Mouse (Mus musculus) neural tube, embryonic 14.5 days (tissue): ENCODE results near the gene Apba1. TPM values are rescaled to one million over a fixed set of nuclear protein-coding genes. Genes with fewer than 3 reads are reported as not detected.
A peak's percentile ranks its signal among the peaks of the same experiment; 100 is the strongest.

Source experiments
- ATAC-seq: fragments of 200-750 bp; cut with Nextera tagmentation; 2 replicates; pipeline ENCODE4 v1.8.0; 2017; ENCODE audit warnings: low read depth, mild to moderate bottlenecking, moderate TSS enrichment, moderate library complexity
- H3K27ac ChIP-seq: fragments of 300-500 bp; sonication (generic); 2 replicates; pipeline ENCODE4 v1.5.1; 2014; ENCODE audit warnings: low read depth, mild to moderate bottlenecking, control low read depth, low read length, moderate library complexity, mixed read lengths
- H3K27me3 ChIP-seq: fragments of 300-500 bp; sonication (generic); 2 replicates; pipeline ENCODE4 v1.6.1; 2014; ENCODE audit warnings: low read length; ENCODE audit not compliant: control insufficient read depth, insufficient read depth
- H3K36me3 ChIP-seq: fragments of 300-500 bp; sonication (generic); 2 replicates; pipeline ENCODE4 v1.6.1; 2014; ENCODE audit warnings: low read length, mixed read lengths; ENCODE audit not compliant: control insufficient read depth, insufficient read depth
- H3K4me1 ChIP-seq: fragments of 300-500 bp; sonication (generic); 2 replicates; pipeline ENCODE4 v1.6.1; 2014; ENCODE audit warnings: low read length; ENCODE audit not compliant: control insufficient read depth, insufficient read depth
- H3K4me2 ChIP-seq: fragments of 300-500 bp; sonication (generic); 2 replicates; pipeline ENCODE4 v1.6.1; 2014; ENCODE audit warnings: mild to moderate bottlenecking, low read depth, low read length, control low read depth
- H3K4me3 ChIP-seq: fragments of 300-500 bp; sonication (generic); 2 replicates; pipeline ENCODE4 v1.5.1; 2014; ENCODE audit warnings: low read depth, low read length, control low read depth, mixed read lengths
- H3K9ac ChIP-seq: fragments of 300-500 bp; sonication (generic); replicated peaks from 2 replicates; pipeline ENCODE4 v1.6.1; 2014; ENCODE audit warnings: low read depth, mild to moderate bottlenecking, control low read depth, low read length, mixed read lengths
- H3K9me3 ChIP-seq: fragments of 300-500 bp; sonication (generic); 2 replicates; pipeline ENCODE4 v1.6.1; 2016; ENCODE audit warnings: low read length; ENCODE audit not compliant: control insufficient read depth
- WGBS: fragments of 180-500 bp; shearing (Covaris S2); extraction: QIAGEN DNeasy Blood & Tissue Kit; methylation state at CpG from one replicate; pipeline ENCODE4 v1.1.7; 2014; 5-methylcytosine and 5-hydroxymethylcytosine counted together
- polyA plus RNA-seq: library from polyadenylated mRNA; unstranded; fragments of >200 nt; fragmentation: Nextera tagmentation; extraction: Ambion mirVana; gene quantifications from 2 replicates; pipeline ENCODE4 v1.2.1, GENCODE M21; 2014

The Apba1 gene
- polyA plus RNA-seq, 1 experiment from 2014 or later, result 15.8 TPM

- ATAC-seq, result peak; percentile 78
- Histone ChIP-seq H3K36me3 (no peaks in the 10 kb centered on the region), H3K27ac (peak overlapping the region; percentile 52; the same call in 1 of the 2 replicates), H3K4me2 (peak overlapping the region; percentile 9; the same call in 1 of the 2 replicates), H3K4me1 (peaks cover 16% of the 10 kb centered on the region), H3K4me3 (no peak overlapping the region), H3K9me3 (no peaks in the 10 kb centered on the region), H3K27me3 (no peaks in the 10 kb centered on the region), H3K9ac (no peak overlapping the region)
- WGBS, result 24% methylated on average over 10 of the region's 10 CpGs
These were observed 12.1 kb downstream of the Apba1 start for GRCm38 (mm10) chr19:23770494-23771423.

GRCm38 (mm10) chr19:23771971-23772370, 13.3 kb downstream of the Apba1 start:
- Histone ChIP-seq H3K4me3 (no peak overlapping the region), H3K27me3 (no peaks in the 10 kb centered on the region), H3K9ac (no peak overlapping the region), H3K4me2 (no peak overlapping the region), H3K9me3 (no peaks in the 10 kb centered on the region), H3K36me3 (no peaks in the 10 kb centered on the region), H3K27ac (no peak overlapping the region), H3K4me1 (peaks cover 16% of the 10 kb centered on the region)
- no peak for ATAC-seq
- WGBS, result 69% methylated on average over 7 of the region's 7 CpGs

GRCm38 (mm10) chr19:23775356-23775755, 16.7 kb downstream of the Apba1 start:
- H3K36me3 ChIP-seq, result no peaks in the 10 kb centered on the region
- H3K9ac ChIP-seq, result no peak overlapping the region
- no peaks in the 10 kb centered on the region for H3K27me3 ChIP-seq
- ATAC-seq, result no peak
- H3K4me1 ChIP-seq, result peaks cover 10% of the 10 kb centered on the region
- H3K4me2 ChIP-seq, result no peak overlapping the region
- no peak overlapping the region for H3K4me3 ChIP-seq
- H3K9me3 ChIP-seq, result no peaks in the 10 kb centered on the region
- WGBS, result 71% methylated on average over 6 of the region's 6 CpGs
- no peak overlapping the region for H3K27ac ChIP-seq

DNA sequence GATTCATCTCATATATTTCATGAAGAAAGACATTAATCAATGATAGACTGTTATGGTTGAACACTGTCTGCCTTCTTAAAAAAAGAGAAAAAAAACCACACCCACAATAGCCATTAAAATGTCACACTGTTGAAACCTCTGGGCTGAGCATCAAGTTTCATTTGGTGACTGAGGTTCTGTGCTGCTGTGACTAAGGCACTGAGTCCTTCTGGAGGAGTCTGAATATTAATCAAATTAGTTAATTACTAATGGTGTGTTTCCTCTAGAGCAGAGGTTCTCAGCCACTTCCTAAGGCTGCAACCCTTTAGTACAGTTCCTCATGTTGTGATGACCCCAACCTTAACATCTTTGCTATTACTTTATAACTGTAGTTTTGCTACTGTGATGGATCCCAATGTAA, 20.4 kb downstream of the Apba1 start:
- Histone ChIP-seq H3K27ac (no peak overlapping the region), H3K4me1 (0 out of 2 replicates have a peak, but pooled peaks cover 3% of the 10 kb centered on the region), H3K4me2 (no peak overlapping the region), H3K9ac (no peak overlapping the region), H3K36me3 (no peaks in the 10 kb centered on the region), H3K9me3 (no peaks in the 10 kb centered on the region), H3K4me3 (no peak overlapping the region), H3K27me3 (no peaks in the 10 kb centered on the region)
- ATAC-seq, result no peak

GRCm38 (mm10) chr19:23780105-23780504, 21.4 kb downstream of the Apba1 start:
- Histone ChIP-seq H3K9ac (no peak overlapping the region), H3K4me1 (0 out of 2 replicates have a peak, but pooled peaks cover 3% of the 10 kb centered on the region), H3K27me3 (no peaks in the 10 kb centered on the region), H3K4me2 (no peak overlapping the region), H3K9me3 (no peaks in the 10 kb centered on the region), H3K4me3 (no peak overlapping the region), H3K27ac (no peak overlapping the region), H3K36me3 (no peaks in the 10 kb centered on the region)
- WGBS, result 87% methylated on average over 4 of the region's 4 CpGs
- no peak for ATAC-seq

- WGBS, result 8% methylated on average over 9 of the region's 9 CpGs
- Histone ChIP-seq H3K4me3 (no peak overlapping the region), H3K27ac (no peak overlapping the region), H3K4me1 (0 out of 2 replicates have a peak, but pooled peaks cover 3% of the 10 kb centered on the region), H3K27me3 (no peaks in the 10 kb centered on the region), H3K9me3 (no peaks in the 10 kb centered on the region), H3K9ac (no peak overlapping the region), H3K36me3 (no peaks in the 10 kb centered on the region), H3K4me2 (no peak overlapping the region)
- peak; percentile 66 for ATAC-seq
These were observed 23.3 kb downstream of the Apba1 start for GRCm38 (mm10) chr19:23781968-23782367.

DNA sequence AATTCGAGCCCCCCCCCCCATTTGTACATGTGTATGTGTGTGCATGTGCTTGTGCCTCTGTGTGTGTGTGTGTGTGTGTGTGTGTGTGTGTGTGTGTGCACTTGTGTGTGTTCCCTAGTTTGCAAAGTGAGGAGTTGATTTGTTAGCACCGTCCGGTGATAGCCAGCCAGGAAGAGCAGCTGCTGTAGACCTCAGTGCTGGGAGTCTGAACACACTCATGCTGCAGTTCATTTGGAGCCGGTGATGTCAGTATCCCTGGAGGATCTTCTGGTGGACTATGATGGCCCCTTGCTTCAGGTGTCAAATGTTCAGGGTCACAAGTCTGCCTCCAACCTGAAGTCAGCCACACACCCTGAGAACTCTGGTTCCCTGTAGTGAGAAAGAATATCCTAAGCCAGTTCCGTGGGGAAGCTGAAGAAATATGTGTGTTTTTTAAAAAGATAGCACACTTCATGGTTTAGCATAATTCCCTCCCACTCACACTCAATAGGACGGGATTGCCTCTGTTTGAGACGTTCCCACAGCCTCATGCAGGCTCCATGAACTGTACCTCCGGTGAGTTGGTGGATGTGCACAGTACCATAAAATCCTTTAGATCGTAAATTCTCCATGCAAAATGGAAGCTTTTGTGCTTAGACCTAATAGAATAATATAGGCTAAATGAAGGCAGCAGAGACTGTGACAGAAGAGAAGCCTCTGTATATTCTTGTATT, 29.9 kb downstream of the Apba1 start:
- Histone ChIP-seq H3K4me1 (peaks cover 9% of the 10 kb centered on the region; the same call in 1 of the 2 replicates), H3K27ac (no peak overlapping the region), H3K27me3 (no peaks in the 10 kb centered on the region), H3K36me3 (no peaks in the 10 kb centered on the region), H3K4me2 (no peak overlapping the region), H3K4me3 (no peak overlapping the region), H3K9me3 (no peaks in the 10 kb centered on the region), H3K9ac (no peak overlapping the region)
- WGBS, result 30% methylated on average over 9 of the region's 9 CpGs
- ATAC-seq, result peak; percentile 19; the same call in 1 of the 2 replicates

- 78% methylated on average over 6 of the region's 6 CpGs for WGBS
- Histone ChIP-seq H3K4me1 (peaks cover 17% of the 10 kb centered on the region; the same call in 1 of the 2 replicates), H3K4me2 (no peak overlapping the region), H3K27ac (no peak overlapping the region), H3K9ac (no peak overlapping the region), H3K9me3 (no peaks in the 10 kb centered on the region), H3K4me3 (no peak overlapping the region), H3K27me3 (no peaks in the 10 kb centered on the region), H3K36me3 (no peaks in the 10 kb centered on the region)
- ATAC-seq, result no peak
These were observed 33.0 kb downstream of the Apba1 start for GRCm38 (mm10) chr19:23791704-23792103.

- no peak overlapping the region for H3K27ac ChIP-seq
- H3K4me1 ChIP-seq, result peaks cover 17% of the 10 kb centered on the region; the same call in 1 of the 2 replicates
- no peak overlapping the region for H3K4me3 ChIP-seq
- ATAC-seq, result no peak
- no peaks in the 10 kb centered on the region for H3K9me3 ChIP-seq
- 84% methylated on average over 6 of the region's 6 CpGs for WGBS
- no peak overlapping the region for H3K4me2 ChIP-seq
- H3K9ac ChIP-seq, result no peak overlapping the region
- H3K27me3 ChIP-seq, result no peaks in the 10 kb centered on the region
- no peaks in the 10 kb centered on the region for H3K36me3 ChIP-seq
These were observed 33.9 kb downstream of the Apba1 start for GRCm38 (mm10) chr19:23792559-23792958.
